Mouse (Mus musculus) myocyte (in vitro differentiated cells): ENCODE results near the gene Dnm2. TPM values are rescaled to one million over a fixed set of nuclear protein-coding genes. Genes with fewer than 3 reads are reported as not detected.
A peak's percentile ranks its signal among the peaks of the same experiment; 100 is the strongest.
"Not testable (repeated sequence)": the region's sequence is repeated elsewhere in the genome, so short reads cannot be mapped to it uniquely, and the experiment has no call there.

ENCODE experiments used
- H3K27me3 ChIP-seq: one replicate; pipeline ENCODE4 v1.6.1; 2011; ENCODE audit not compliant: control insufficient read depth, insufficient read depth, insufficient read length
- H3K36me3 ChIP-seq: one replicate; pipeline ENCODE4 v1.6.1; 2011; ENCODE audit not compliant: control insufficient read depth, insufficient read depth
- H3K4me2 ChIP-seq: one replicate; pipeline ENCODE4 v1.6.1; 2011; ENCODE audit warnings: low read depth, control low read depth
- H3K4me3 ChIP-seq: one replicate; pipeline ENCODE4 v1.5.1; 2011; ENCODE audit warnings: mild to moderate bottlenecking, control low read depth, moderate library complexity
- H3K79me2 ChIP-seq: one replicate; pipeline ENCODE4 v1.6.1; 2011; ENCODE audit not compliant: control insufficient read depth, insufficient read depth
- H3ac ChIP-seq: one replicate; pipeline ENCODE4 v1.6.1; 2011; ENCODE audit not compliant: control insufficient read depth, insufficient read length
- CEBPB ChIP-seq: IDR thresholded peaks from 2 replicates; pipeline ENCODE4 v1.6.1; 2011; ENCODE audit warnings: mild to moderate bottlenecking, moderate library complexity; ENCODE audit not compliant: poor library complexity, insufficient read depth, severe bottlenecking
- E2F4 ChIP-seq: IDR thresholded peaks from one replicate; pipeline ENCODE4 v1.6.1; 2011; ENCODE audit warnings: mild to moderate bottlenecking, control low read depth, moderate library complexity; ENCODE audit not compliant: insufficient read depth
- MAX ChIP-seq: IDR thresholded peaks from one replicate; pipeline ENCODE4 v1.6.1; 2011; ENCODE audit warnings: low read depth, mild to moderate bottlenecking, control low read depth
- MYOD1 ChIP-seq, 3 experiments: IDR thresholded peaks; one replicate each; pipeline ENCODE4 v1.6.1; 2011; ENCODE audit warnings: control low read depth in 2 of 3, low read depth in 2 of 3, mild to moderate bottlenecking in 2 of 3, moderate library complexity in 1 of 3; ENCODE audit not compliant: insufficient read length in 2 of 3, control insufficient read depth in 1 of 3
- MYOG ChIP-seq, 3 experiments: IDR thresholded peaks; one replicate each; pipeline ENCODE4 v1.6.1; 2011; ENCODE audit warnings: control low read depth in 2 of 3, low read depth in 2 of 3, mild to moderate bottlenecking in 2 of 3; ENCODE audit not compliant: insufficient read length in 2 of 3, control insufficient read depth in 1 of 3, insufficient read depth in 1 of 3
- POLR2A ChIP-seq: IDR thresholded peaks from one replicate; pipeline ENCODE4 v1.6.1; 2011; ENCODE audit warnings: low read depth, mild to moderate bottlenecking, control low read depth, moderate library complexity; ENCODE audit not compliant: insufficient read length
- POLR2AphosphoS2 ChIP-seq: IDR thresholded peaks from one replicate; pipeline ENCODE4 v1.6.1; 2011; ENCODE audit warnings: low read depth, control low read depth; ENCODE audit not compliant: insufficient read length
- REST ChIP-seq: IDR thresholded peaks from one replicate; pipeline ENCODE4 v1.6.1; 2011; ENCODE audit warnings: mild to moderate bottlenecking, control low read depth, moderate library complexity; ENCODE audit not compliant: insufficient read depth, insufficient read length
- SRF ChIP-seq: IDR thresholded peaks from one replicate; pipeline ENCODE4 v1.6.1; 2011; ENCODE audit warnings: low read depth; ENCODE audit not compliant: control insufficient read depth, insufficient read length
- TCF12 ChIP-seq: IDR thresholded peaks from one replicate; pipeline ENCODE4 v1.6.1; 2011; ENCODE audit warnings: mild to moderate bottlenecking, control low read depth; ENCODE audit not compliant: poor library complexity, insufficient read depth, severe bottlenecking
- TCF3 ChIP-seq: IDR thresholded peaks from one replicate; pipeline ENCODE4 v1.6.1; 2011; ENCODE audit warnings: low read depth, control low read depth; ENCODE audit not compliant: insufficient read length
- USF1 ChIP-seq: IDR thresholded peaks from one replicate; pipeline ENCODE4 v1.6.1; 2011; ENCODE audit warnings: low read depth, mild to moderate bottlenecking, control low read depth, moderate library complexity
- polyA plus RNA-seq: library from polyadenylated mRNA; unstranded; fragments of >200 nt; fragmentation: generic; extraction: Trizol; gene quantifications from one replicate; pipeline ENCODE4 v1.2.1, GENCODE M21; 2012; ENCODE audit warnings: missing spikeins

The Dnm2 gene
- polyA plus RNA-seq, 1 experiment = 157 TPM

DNA sequence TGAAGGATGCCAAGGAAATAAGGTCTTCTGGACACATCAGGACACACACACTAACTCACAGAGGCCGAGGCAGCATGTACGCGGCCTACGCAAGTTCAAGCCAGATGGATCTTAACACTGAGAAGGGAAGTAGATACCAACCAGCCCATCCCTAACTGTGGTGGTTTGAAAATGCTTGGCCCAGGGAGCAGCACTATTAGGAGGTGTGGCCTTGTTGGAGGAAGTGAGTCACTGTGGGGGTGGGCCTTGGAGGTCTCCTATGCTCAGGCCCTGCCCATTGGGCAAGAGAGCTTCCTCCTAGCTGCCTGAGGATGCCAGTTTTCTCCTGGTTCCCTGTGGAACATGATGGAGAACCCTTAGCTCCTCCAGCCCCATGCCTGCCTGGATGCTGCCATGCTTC, 88.8 kb downstream of the Dnm2 start:
- H3K4me2 ChIP-seq = no peak overlapping the region
- no peak overlapping the region for H3ac ChIP-seq
- H3K79me2 ChIP-seq = peaks cover 6% of the 10 kb centered on the region
- no peaks in the 10 kb centered on the region for H3K27me3 ChIP-seq
- H3K4me3 ChIP-seq = no peak overlapping the region
- no peaks in the 10 kb centered on the region for H3K36me3 ChIP-seq
- TF ChIP-seq REST = no peak
- no peak for TF ChIP-seq POLR2AphosphoS2
- TF ChIP-seq POLR2A = no peak
- TF ChIP-seq TCF12 = no peak
- TF ChIP-seq MYOG (IDR thresholded peaks at IDR 0.05; ENCODE audit: control insufficient read depth in 1 of 3, insufficient read depth in 1 of 3, insufficient read length in 2 of 3, low read depth in 2 of 3) = no peak
- TF ChIP-seq CEBPB = no peak
- no peak for TF ChIP-seq MAX

DNA sequence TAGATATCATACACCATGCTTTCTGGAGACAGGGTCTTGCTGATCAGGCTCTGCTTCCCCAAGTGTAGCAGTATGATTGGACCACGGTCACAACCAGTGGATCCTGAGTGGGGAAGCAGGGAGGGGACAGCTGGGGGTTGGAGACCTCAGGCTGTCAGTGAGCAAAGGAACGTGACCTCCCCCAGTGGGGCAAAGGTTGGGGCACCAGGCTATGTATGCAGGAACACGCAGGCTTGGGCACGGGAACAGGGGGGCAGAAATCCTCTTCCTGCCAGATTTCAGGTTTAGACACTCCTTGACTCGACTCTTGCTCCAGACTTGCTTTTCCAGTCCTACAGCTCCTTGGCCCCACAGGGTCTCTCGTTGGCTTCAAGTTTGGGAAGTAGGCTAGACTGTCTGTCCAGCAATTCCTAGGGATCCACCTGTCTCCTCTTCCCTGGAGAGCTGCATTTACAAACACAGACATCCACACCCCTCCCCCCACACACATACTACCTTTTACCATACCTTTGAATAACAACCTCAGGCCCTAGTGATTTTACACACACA, 93.3 kb downstream of the Dnm2 start:
- Histone ChIP-seq H3K27me3 (no peaks in the 10 kb centered on the region), H3ac (no peak overlapping the region), H3K4me2 (no peak overlapping the region), H3K79me2 (no peaks in the 10 kb centered on the region), H3K36me3 (no peaks in the 10 kb centered on the region), H3K4me3 (no peak overlapping the region)
- no peak for TF ChIP-seq SRF
- TF ChIP-seq MAX = no peak
- TF ChIP-seq CEBPB = no peak
- TF ChIP-seq USF1 = no peak
- TF ChIP-seq E2F4 = no peak
- TF ChIP-seq POLR2A = no peak
- TF ChIP-seq POLR2AphosphoS2 = no peak
- no peak for TF ChIP-seq MYOD1 (IDR thresholded peaks at IDR 0.05; ENCODE audit: control insufficient read depth in 1 of 3, insufficient read length in 2 of 3, low read depth in 2 of 3)
- TF ChIP-seq REST = no peak
- no peak for TF ChIP-seq TCF3
- TF ChIP-seq TCF12 = no peak
- TF ChIP-seq MYOG (IDR thresholded peaks at IDR 0.05; ENCODE audit: control insufficient read depth in 1 of 3, insufficient read depth in 1 of 3, insufficient read length in 2 of 3, low read depth in 2 of 3) = no peak

DNA sequence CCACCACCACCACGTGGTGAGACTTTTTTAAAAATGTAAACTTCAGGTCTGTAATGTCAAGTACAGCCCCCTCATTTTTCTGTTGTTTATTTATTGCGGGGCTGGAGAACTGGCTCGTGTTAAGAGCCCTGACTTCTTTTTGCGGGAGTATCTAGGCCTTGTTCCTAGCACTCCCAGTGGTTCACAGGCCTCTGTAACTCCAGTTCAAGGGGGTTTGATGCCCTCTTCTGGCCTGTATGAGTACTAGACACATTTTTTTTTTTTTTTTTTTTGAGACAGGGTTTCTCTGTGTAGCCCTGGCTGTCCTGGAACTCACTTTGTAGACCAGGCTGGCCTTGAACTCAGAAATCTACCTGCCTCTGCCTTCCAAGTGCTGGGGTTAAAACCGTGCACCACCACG, 94.0 kb downstream of the Dnm2 start:
- H3ac ChIP-seq, H3K27me3 ChIP-seq, H3K36me3 ChIP-seq, H3K79me2 ChIP-seq, H3K4me2 ChIP-seq, H3K4me3 ChIP-seq: not testable (repeated sequence)

DNA sequence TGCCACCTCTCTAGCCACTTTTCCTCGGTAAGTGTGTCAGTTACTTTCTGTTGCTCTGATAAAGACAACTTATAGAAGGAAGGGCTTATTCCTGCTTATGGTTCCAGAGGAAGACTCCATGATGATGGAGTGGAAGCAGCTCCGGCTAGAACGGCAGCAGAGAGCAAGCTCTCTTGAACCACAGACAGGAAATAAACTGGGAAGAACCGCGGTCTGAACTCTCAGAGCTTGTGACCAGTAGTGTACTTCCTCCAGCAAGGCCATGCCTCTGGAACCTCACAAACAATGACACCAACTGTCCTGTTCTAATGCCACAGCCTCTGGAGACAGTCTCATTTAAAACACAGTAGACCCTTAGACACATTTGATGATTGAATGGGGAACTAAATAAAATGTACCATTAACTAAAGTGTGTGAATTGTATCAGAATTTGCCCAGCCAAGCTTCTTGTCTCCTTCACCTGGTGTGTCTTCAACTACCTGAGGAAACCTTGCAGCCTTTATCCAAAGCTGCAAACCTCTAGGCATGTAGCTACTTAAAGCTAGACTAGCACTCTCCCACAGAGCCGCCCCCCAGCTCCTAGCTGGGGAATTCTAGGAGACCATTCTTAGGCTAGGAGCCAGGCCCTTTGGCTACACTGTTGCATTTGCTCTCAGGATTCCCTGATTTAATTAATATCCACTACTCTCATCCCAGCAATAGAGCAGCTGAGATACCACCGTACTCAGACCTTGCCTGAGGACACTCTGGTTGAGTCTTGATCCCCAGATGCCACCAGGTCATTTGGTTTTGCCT, 100.6 kb downstream of the Dnm2 start:
- Histone ChIP-seq H3K4me3 (no peak overlapping the region), H3ac (no peak overlapping the region), H3K79me2 (no peaks in the 10 kb centered on the region), H3K36me3 (no peaks in the 10 kb centered on the region), H3K4me2 (peak overlapping the region; percentile 34), H3K27me3 (no peaks in the 10 kb centered on the region)
- TF ChIP-seq USF1 = no peak
- no peak for TF ChIP-seq MYOG (IDR thresholded peaks at IDR 0.05; ENCODE audit: control insufficient read depth in 1 of 3, insufficient read depth in 1 of 3, insufficient read length in 2 of 3, low read depth in 2 of 3)
- no peak for TF ChIP-seq POLR2A
- no peak for TF ChIP-seq REST
- no peak for TF ChIP-seq MYOD1 (IDR thresholded peaks at IDR 0.05; ENCODE audit: control insufficient read depth in 1 of 3, insufficient read length in 2 of 3, low read depth in 2 of 3)
- no peak for TF ChIP-seq MAX
- no peak for TF ChIP-seq POLR2AphosphoS2
- TF ChIP-seq TCF12 = no peak
- no peak for TF ChIP-seq E2F4

DNA sequence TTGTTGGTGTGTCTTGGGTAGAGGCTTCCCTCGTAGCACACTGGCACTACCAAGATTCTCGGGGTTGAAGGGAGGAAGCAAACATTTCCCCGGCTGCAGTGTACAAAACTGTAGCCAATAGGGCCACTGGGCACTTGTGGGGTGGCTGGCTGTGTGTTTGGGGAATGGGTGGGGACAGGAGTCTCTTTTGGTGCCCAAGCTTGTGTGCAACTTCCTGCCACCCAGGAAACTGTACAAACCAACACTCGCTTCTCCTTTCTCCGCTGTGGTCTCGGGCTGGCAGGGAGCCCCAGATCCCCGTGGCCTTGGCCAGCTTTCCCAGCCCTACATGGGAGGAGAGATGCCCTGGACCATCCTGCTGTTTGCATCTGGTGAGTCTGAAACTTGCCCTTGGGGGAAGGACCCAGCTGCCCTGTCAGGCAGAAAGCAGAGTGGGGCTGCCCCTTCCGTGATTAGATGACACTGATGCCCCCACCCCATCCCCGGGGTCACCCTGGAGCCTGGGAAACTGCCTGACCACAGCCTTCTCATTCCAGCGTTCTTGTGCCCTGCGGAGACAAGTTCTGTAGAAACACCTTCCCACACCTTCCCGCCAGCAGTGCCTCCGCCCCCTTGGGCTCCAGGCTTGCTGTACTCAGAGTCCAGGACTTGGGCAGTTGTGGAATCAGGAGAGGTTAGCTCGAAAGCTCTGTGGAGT, 101.4 kb downstream of the Dnm2 start, which contains the start of gene AB124611:
TSS of gene AB124611 (plus strand) at position 240 of the 697 bp plus-strand sequence.
- Histone ChIP-seq H3K4me2 (peak within 1 kb of the TSS; percentile 34), H3K27me3 (no peaks in the 10 kb centered on the region), H3K4me3 (no peak within 1 kb of the TSS), H3K79me2 (no peaks in the 10 kb centered on the region), H3K36me3 (no peaks in the 10 kb centered on the region), H3ac (no peak within 1 kb of the TSS)
- TF ChIP-seq MYOG (IDR thresholded peaks at IDR 0.05; ENCODE audit: control insufficient read depth in 1 of 3, insufficient read depth in 1 of 3, insufficient read length in 2 of 3, low read depth in 2 of 3) = no peak
- no peak for TF ChIP-seq POLR2AphosphoS2
- no peak for TF ChIP-seq MAX
- no peak for TF ChIP-seq CEBPB
- no peak for TF ChIP-seq POLR2A
- TF ChIP-seq TCF12 = no peak
- no peak for TF ChIP-seq SRF
- TF ChIP-seq E2F4 = no peak
- no peak for TF ChIP-seq MYOD1 (IDR thresholded peaks at IDR 0.05; ENCODE audit: control insufficient read depth in 1 of 3, insufficient read length in 2 of 3, low read depth in 2 of 3)
